Mouse (Mus musculus) gastrocnemius, postnatal 4 days (tissue): ENCODE results near the gene Trp53inp2. TPM values are rescaled to one million over a fixed set of nuclear protein-coding genes. Genes with fewer than 3 reads are reported as not detected.

Experiments
- DNase-seq, 2 experiments: peaks; one replicate each; pipeline ENCODE4 v3.0.0; 2021 to 2022; ENCODE audit warnings: low spot score in 2 of 2, mixed read lengths in 2 of 2
- long read RNA-seq, 2 experiments: library from polyadenylated mRNA; stranded (forward); transcript quantifications; one replicate each; pipeline ENCODE4 v2.0.0; 2021
- total RNA-seq, 2 experiments: library from RNA; stranded (reverse); gene quantifications; 2 replicates each; pipeline ENCODE4 v1.2.3; 2021

Trp53inp2 gene
- 100 to 1,000 TPM; 159 to 202 TPM for total RNA-seq
- long read RNA-seq, experiment 1, transcript Trp53inp2-201 (4 exons, 3,979 nt), result major isoform, 32 of 76 reads
- long read RNA-seq, experiment 1, partial matches to known transcripts, result 3 of 76 reads
- long read RNA-seq, experiment 1, other reads (novel, unspliced or antisense), result 37 of 76 reads
- long read RNA-seq, experiment 2, transcript Trp53inp2-205 (4 exons, 740 nt), result minor isoform, 15 of 132 reads
- long read RNA-seq, experiment 2, transcript Trp53inp2-201 (4 exons, 3,979 nt), result major isoform, 47 of 132 reads
- long read RNA-seq, experiment 2, partial matches to known transcripts, result 52 of 132 reads
- long read RNA-seq, experiment 2, other reads (novel, unspliced or antisense), result 18 of 132 reads

- no peak for DNase-seq
Observed at GRCm38 (mm10) chr2:155380261-155381059, at the start of gene Trp53inp2. Trp53inp2 (plus strand) TSS chr2:155381059.

GRCm38 (mm10) chr2:155331351-155331750 lies 49.5 kb upstream of the Trp53inp2 start:
- no peak for DNase-seq

GRCm38 (mm10) chr2:155333421-155333820 lies 47.4 kb upstream of the Trp53inp2 start:
- no peak for DNase-seq

- no peak for DNase-seq
Observed at GRCm38 (mm10) chr2:155335231-155335630, 45.6 kb upstream of the Trp53inp2 start.

GRCm38 (mm10) chr2:155336254-155336653 lies 44.6 kb upstream of the Trp53inp2 start:
- DNase-seq, result no peak

- no peak for DNase-seq
Observed at GRCm38 (mm10) chr2:155340166-155340565, 40.7 kb upstream of the Trp53inp2 start.

- DNase-seq, result no peak
Observed at GRCm38 (mm10) chr2:155346670-155347069, 34.2 kb upstream of the Trp53inp2 start.

- DNase-seq, result no peak
Observed at GRCm38 (mm10) chr2:155354402-155354801, 26.5 kb upstream of the Trp53inp2 start.

- DNase-seq, result peak; percentile 71 to 90
Observed at GRCm38 (mm10) chr2:155356971-155357591, 23.8 kb upstream of the Trp53inp2 start, which contains the start of gene Pigu. Pigu (minus strand) TSS chr2:155357430.

- DNase-seq, result no peak
Observed at GRCm38 (mm10) chr2:155357686-155358399, 23.0 kb upstream of the Trp53inp2 start.

- DNase-seq, result no peak
Observed at GRCm38 (mm10) chr2:155367635-155368284, 13.1 kb upstream of the Trp53inp2 start.

- peak in 1 of 2 experiments; percentile 31 for DNase-seq
Observed at GRCm38 (mm10) chr2:155369333-155369883, 11.5 kb upstream of the Trp53inp2 start.

GRCm38 (mm10) chr2:155372451-155372850 lies 8.4 kb upstream of the Trp53inp2 start:
- DNase-seq, result no peak

- DNase-seq, result no peak
Observed at GRCm38 (mm10) chr2:155373302-155373701, 7.6 kb upstream of the Trp53inp2 start.

GRCm38 (mm10) chr2:155373886-155374285 lies 7.0 kb upstream of the Trp53inp2 start:
- no peak for DNase-seq

- no peak for DNase-seq
Observed at GRCm38 (mm10) chr2:155374521-155374920, 6.3 kb upstream of the Trp53inp2 start.

GRCm38 (mm10) chr2:155376191-155376590 lies 4.7 kb upstream of the Trp53inp2 start:
- DNase-seq, result no peak

- DNase-seq, result no peak
Observed at GRCm38 (mm10) chr2:155381060-155381437, 190 bp downstream of the Trp53inp2 start.

GRCm38 (mm10) chr2:155381643-155382331 lies 928 bp downstream of the Trp53inp2 start:
- DNase-seq, result peak; percentile 97 to 98

GRCm38 (mm10) chr2:155382332-155382700 lies 1.5 kb downstream of the Trp53inp2 start:
- DNase-seq, result no peak
